Mouse (Mus musculus) heart, embryonic 11.5 days (tissue): ENCODE data around the gene Capn10. TPM values are rescaled to one million over a fixed set of nuclear protein-coding genes. Genes with fewer than 3 reads are reported as not detected.

Source experiments
- ATAC-seq: fragments of 200-750 bp; cut with Nextera tagmentation; replicated peaks from 2 replicates; pipeline ENCODE4 v1.8.0; 2017; ENCODE audit warnings: moderate library complexity; ENCODE audit not compliant: insufficient number of reproducible peaks, low FRiP score, low TSS enrichment
- H3K27ac ChIP-seq: fragments of 300-500 bp; sonication (generic); 2 replicates; pipeline ENCODE4 v1.5.1; 2014; ENCODE audit warnings: mild to moderate bottlenecking, low read depth, low read length
- H3K27me3 ChIP-seq: fragments of 300-500 bp; sonication (generic); 2 replicates; pipeline ENCODE4 v1.6.1; 2014; ENCODE audit warnings: mild to moderate bottlenecking, low read length, mixed read lengths; ENCODE audit not compliant: control insufficient read depth, insufficient read depth
- H3K36me3 ChIP-seq: fragments of 300-500 bp; sonication (generic); 2 replicates; pipeline ENCODE4 v1.6.1; 2014; ENCODE audit warnings: mild to moderate bottlenecking, low read length, moderate library complexity, mixed read lengths; ENCODE audit not compliant: control insufficient read depth, insufficient read depth
- H3K4me1 ChIP-seq: fragments of 300-500 bp; sonication (generic); 2 replicates; pipeline ENCODE4 v1.6.1; 2014; ENCODE audit warnings: low read length; ENCODE audit not compliant: control insufficient read depth, insufficient read depth
- H3K4me2 ChIP-seq: fragments of 300-500 bp; sonication (generic); 2 replicates; pipeline ENCODE4 v1.6.1; 2014; ENCODE audit warnings: mild to moderate bottlenecking, moderate library complexity
- H3K4me3 ChIP-seq: fragments of 300-500 bp; sonication (generic); 2 replicates; pipeline ENCODE4 v1.5.1; 2014; ENCODE audit warnings: low read depth, low read length
- H3K9ac ChIP-seq: fragments of 300-500 bp; sonication (generic); 2 replicates; pipeline ENCODE4 v1.6.1; 2014; ENCODE audit warnings: mild to moderate bottlenecking, low read depth, low read length, moderate library complexity
- H3K9me3 ChIP-seq: fragments of 300-500 bp; sonication (generic); replicated peaks from 2 replicates; pipeline ENCODE4 v1.6.1; 2016; ENCODE audit warnings: low read length; ENCODE audit not compliant: control insufficient read depth
- WGBS: fragments of 180-500 bp; shearing (Covaris S2); extraction: QIAGEN DNeasy Blood & Tissue Kit; methylation state at CpG from one replicate; pipeline ENCODE4 v1.1.7; 2014; ENCODE audit not compliant: insufficient replicate concordance; 5-methylcytosine and 5-hydroxymethylcytosine counted together
- polyA plus RNA-seq: library from polyadenylated mRNA; unstranded; fragments of >200 nt; fragmentation: Nextera tagmentation; extraction: Ambion mirVana; gene quantifications from 2 replicates; pipeline ENCODE4 v1.2.1, GENCODE M21; 2014

Gene Capn10
- polyA plus RNA-seq, 1 experiment from 2014 or later = 11.8 TPM

DNA sequence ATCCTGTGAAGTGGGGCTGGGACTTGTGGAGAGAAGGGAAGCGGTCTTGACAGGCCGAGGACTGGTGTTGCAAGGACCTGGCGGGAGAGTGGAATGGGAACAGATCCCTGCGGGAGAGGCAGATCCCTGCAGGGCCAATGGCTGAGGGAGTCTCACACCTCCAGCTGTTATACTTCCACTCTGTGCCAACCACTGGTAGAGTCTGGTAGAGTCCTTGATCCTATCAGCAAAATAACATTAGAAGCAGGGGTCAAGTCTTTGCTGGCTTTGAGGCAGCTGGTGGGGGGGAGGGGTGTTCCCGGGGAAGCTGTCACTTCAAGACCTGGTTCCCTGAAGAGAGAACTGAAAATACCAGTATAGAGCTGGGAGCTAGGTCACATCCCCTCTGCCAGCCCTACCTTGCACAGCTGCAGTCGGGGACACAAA lies 42.0 kb downstream of the Capn10 start:
- Histone ChIP-seq H3K27me3 (peaks cover 3% of the 10 kb centered on the region; the same call in 1 of the 2 replicates), H3K27ac (no peak overlapping the region), H3K9ac (no peak overlapping the region), H3K4me3 (no peak overlapping the region), H3K4me1 (peaks cover 36% of the 10 kb centered on the region), H3K36me3 (no peaks in the 10 kb centered on the region), H3K9me3 (no peaks in the 10 kb centered on the region), H3K4me2 (peak overlapping the region; percentile 14; the same call in 1 of the 2 replicates)
- peak; percentile 33; the same call in 1 of the 2 replicates for ATAC-seq
- 18% methylated on average over 6 of the region's 6 CpGs for WGBS

GRCm38 (mm10) chr1:92978645-92979044 lies 44.5 kb downstream of the Capn10 start:
- Histone ChIP-seq H3K9ac (no peak overlapping the region), H3K4me2 (peak overlapping the region; percentile 39), H3K4me3 (no peak overlapping the region), H3K27ac (no peak overlapping the region), H3K27me3 (peaks cover 3% of the 10 kb centered on the region; the same call in 1 of the 2 replicates), H3K9me3 (no peaks in the 10 kb centered on the region), H3K4me1 (peaks cover 27% of the 10 kb centered on the region), H3K36me3 (no peaks in the 10 kb centered on the region)
- 18% methylated on average over 7 of the region's 7 CpGs for WGBS
- ATAC-seq = no peak

DNA sequence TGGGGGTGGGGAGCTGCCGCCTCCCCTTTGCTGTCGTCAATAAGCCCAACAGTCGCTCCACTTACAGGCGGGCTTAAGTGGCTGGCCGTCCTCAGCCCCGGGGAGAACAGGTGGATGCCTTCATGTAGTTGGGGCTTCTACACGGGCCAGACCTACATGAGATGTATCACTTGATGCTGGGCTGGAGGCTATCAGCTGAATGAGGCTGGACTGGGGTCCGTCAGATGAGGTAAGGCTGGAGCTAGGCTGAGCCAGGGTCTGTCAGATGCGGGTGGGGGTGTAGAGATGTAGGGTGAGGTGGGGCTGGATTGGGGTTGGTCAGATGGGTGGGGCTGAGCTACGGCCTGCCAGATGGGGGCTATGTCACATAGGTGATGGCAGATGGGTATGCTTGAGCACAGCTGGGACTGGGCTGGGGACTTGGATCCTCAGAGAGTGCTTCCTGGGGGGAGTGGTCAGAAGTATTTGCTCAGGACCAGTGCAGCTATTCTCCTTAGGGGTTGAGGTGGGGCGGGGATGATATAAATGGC lies 45.0 kb downstream of the Capn10 start:
- 9% methylated on average over 11 of the region's 11 CpGs for WGBS
- Histone ChIP-seq H3K4me1 (peaks cover 27% of the 10 kb centered on the region), H3K36me3 (no peaks in the 10 kb centered on the region), H3K4me3 (no peak overlapping the region), H3K9me3 (no peaks in the 10 kb centered on the region), H3K4me2 (peak overlapping the region; percentile 39), H3K9ac (no peak overlapping the region), H3K27ac (no peak overlapping the region), H3K27me3 (peaks cover 3% of the 10 kb centered on the region; the same call in 1 of the 2 replicates)
- ATAC-seq = peak; percentile 41

GRCm38 (mm10) chr1:92981056-92981845 lies 47.1 kb downstream of the Capn10 start:
- WGBS = 65% methylated on average over 7 of the region's 7 CpGs
- H3K4me3 ChIP-seq = no peak overlapping the region
- no peak for ATAC-seq
- no peak overlapping the region for H3K9ac ChIP-seq
- H3K36me3 ChIP-seq = no peaks in the 10 kb centered on the region
- peaks cover 3% of the 10 kb centered on the region; the same call in 1 of the 2 replicates for H3K27me3 ChIP-seq
- no peak overlapping the region for H3K4me2 ChIP-seq
- no peak overlapping the region for H3K27ac ChIP-seq
- H3K9me3 ChIP-seq = no peaks in the 10 kb centered on the region
- peaks cover 16% of the 10 kb centered on the region for H3K4me1 ChIP-seq

GRCm38 (mm10) chr1:92982931-92983605 lies 48.9 kb downstream of the Capn10 start:
- H3K27ac ChIP-seq = no peak overlapping the region
- ATAC-seq = no peak
- peaks cover 10% of the 10 kb centered on the region for H3K4me1 ChIP-seq
- H3K9me3 ChIP-seq = no peaks in the 10 kb centered on the region
- H3K4me2 ChIP-seq = no peak overlapping the region
- 88% methylated on average over 17 of the region's 17 CpGs for WGBS
- H3K27me3 ChIP-seq = no peaks in the 10 kb centered on the region
- H3K4me3 ChIP-seq = no peak overlapping the region
- no peaks in the 10 kb centered on the region for H3K36me3 ChIP-seq
- H3K9ac ChIP-seq = no peak overlapping the region

- ATAC-seq = no peak
Observed at GRCm38 (mm10) chr1:92984999-92985398, 50.8 kb downstream of the Capn10 start.

DNA sequence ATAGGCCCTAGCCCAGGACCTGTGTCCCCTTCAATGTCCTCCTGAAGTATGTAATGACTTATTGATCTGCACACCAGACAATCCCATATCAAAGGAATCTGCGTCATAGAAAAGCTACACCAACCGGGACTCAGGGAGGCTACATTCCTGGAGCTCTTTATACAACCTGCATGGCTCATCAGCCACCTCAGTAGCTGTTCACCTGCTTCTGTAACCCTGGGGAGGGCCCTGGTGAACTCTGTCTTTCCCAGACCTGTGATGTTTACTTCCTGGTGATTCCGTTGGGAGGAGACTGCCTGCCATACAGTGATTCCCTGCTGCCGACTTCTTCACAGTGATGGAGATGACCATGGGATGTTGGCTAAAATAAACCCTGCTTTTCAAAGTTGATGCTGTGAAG lies 54.7 kb downstream of the Capn10 start:
- H3K9me3 ChIP-seq = no peaks in the 10 kb centered on the region
- H3K4me1 ChIP-seq = no peaks in the 10 kb centered on the region
- no peak overlapping the region for H3K9ac ChIP-seq
- H3K4me3 ChIP-seq = no peak overlapping the region
- no peak overlapping the region for H3K4me2 ChIP-seq
- H3K27me3 ChIP-seq = no peaks in the 10 kb centered on the region
- H3K27ac ChIP-seq = no peak overlapping the region
- WGBS = 71% methylated on average over 4 of the region's 4 CpGs
- ATAC-seq = no peak
- no peaks in the 10 kb centered on the region for H3K36me3 ChIP-seq

More at GRCm38 (mm10) chr1:92984999-92985398, 50.8 kb downstream of the Capn10 start:
- no peaks in the 10 kb centered on the region for H3K4me1 ChIP-seq
- H3K27ac ChIP-seq = no peak overlapping the region
- no peaks in the 10 kb centered on the region for H3K27me3 ChIP-seq
- no peak overlapping the region for H3K9ac ChIP-seq
- H3K4me3 ChIP-seq = no peak overlapping the region
- H3K9me3 ChIP-seq = no peaks in the 10 kb centered on the region
- 80% methylated on average over 5 of the region's 5 CpGs for WGBS
- H3K36me3 ChIP-seq = no peaks in the 10 kb centered on the region
- H3K4me2 ChIP-seq = no peak overlapping the region

- H3K36me3 ChIP-seq = no peaks in the 10 kb centered on the region
- H3K4me2 ChIP-seq = no peak overlapping the region
- H3K27ac ChIP-seq = no peak overlapping the region
- H3K9ac ChIP-seq = no peak overlapping the region
- no peaks in the 10 kb centered on the region for H3K4me1 ChIP-seq
- no peak overlapping the region for H3K4me3 ChIP-seq
- WGBS = 54% methylated on average over 4 of the region's 4 CpGs
- H3K9me3 ChIP-seq = no peaks in the 10 kb centered on the region
- no peak for ATAC-seq
- no peaks in the 10 kb centered on the region for H3K27me3 ChIP-seq
Observed at GRCm38 (mm10) chr1:92989891-92990290, 55.7 kb downstream of the Capn10 start.
